ENCODE assay signal across 8 mouse cellular contexts in the genomic region with DNA sequence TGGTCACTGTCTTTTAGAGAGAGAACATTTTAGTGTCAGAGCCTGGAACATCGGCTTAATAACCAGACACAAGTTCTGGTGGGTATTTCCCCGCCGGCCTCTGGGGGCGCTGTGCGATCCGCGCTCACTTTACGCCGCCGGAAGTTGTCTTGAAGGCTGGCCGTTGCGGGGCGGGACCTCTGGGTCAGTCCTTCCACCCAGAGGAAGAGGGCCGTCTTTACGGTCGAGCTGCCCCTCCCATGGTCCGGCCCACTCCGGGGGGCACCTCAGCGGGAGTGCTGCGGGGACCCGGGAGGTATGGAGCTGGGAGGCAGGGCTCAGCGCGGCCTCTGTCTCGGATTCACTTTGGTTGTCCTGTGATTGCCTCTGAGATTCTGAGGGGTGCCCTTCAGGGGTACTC. TPM values are rescaled to one million over a fixed set of nuclear protein-coding genes. Genes with fewer than 3 reads are reported as not detected.
A peak's percentile ranks its signal among the peaks of the same experiment; 100 is the strongest.
DNase-seq lines count a peak whose midpoint lies in the region; ATAC-seq and TF ChIP-seq lines count a peak whose summit lies in the region.

No protein-coding gene starts in this region.

- DNase-seq in B cell, adult 2 months, result peak; percentile 97 to 98
- DNase-seq in brain, adult 2 months (ENCODE audit: low read depth, low spot score), result peak; percentile 98
- DNase-seq in kidney, postnatal 0 days (ENCODE audit: low spot score), result peak; percentile 98
- peak; percentile 96 for DNase-seq in liver, embryonic 11.5 days (ENCODE audit: low spot score)
- DNase-seq in naive thymus-derived CD4-positive, alpha-beta T cell, adult 2 months (ENCODE audit: low read depth), result peak; percentile 93

- H3K27ac ChIP-seq in heart, embryonic 11.5 days (ENCODE audit: low read depth, low read length), result peak overlapping the region; percentile 83
- peak overlapping the region; percentile 85 for H3K27ac ChIP-seq in kidney, postnatal 0 days
- peak overlapping the region; percentile 47 for H3K27ac ChIP-seq in liver, embryonic 11.5 days (ENCODE audit: low read depth, low read length)
- H3K27ac ChIP-seq in stomach, embryonic 14.5 days (ENCODE audit: low read length), result peak overlapping the region; percentile 72; the same call in 1 of the 2 replicates

- peaks cover 11% of the 10 kb centered on the region; the same call in 1 of the 2 replicates for H3K36me3 ChIP-seq in heart, embryonic 11.5 days (ENCODE audit: control insufficient read depth, insufficient read depth, low read length)
- 0 out of 2 replicates have a peak, but pooled peaks cover 5% of the 10 kb centered on the region for H3K36me3 ChIP-seq in kidney, postnatal 0 days (ENCODE audit: insufficient read depth, low read length)
- H3K36me3 ChIP-seq in liver, embryonic 11.5 days (ENCODE audit: control insufficient read depth, insufficient read depth, low read length), result peaks cover 5% of the 10 kb centered on the region; the same call in 1 of the 2 replicates
- peaks cover 19% of the 10 kb centered on the region; the same call in 1 of the 2 replicates for H3K36me3 ChIP-seq in stomach, embryonic 14.5 days (ENCODE audit: control insufficient read depth, insufficient read depth, low read length)

- ATAC-seq in erythroblast, adult 5-6 weeks (replicated peaks; ENCODE audit: low FRiP score, poor library complexity, severe bottlenecking), result peak; percentile 79
- ATAC-seq in heart, embryonic 11.5 days (replicated peaks; ENCODE audit: insufficient number of reproducible peaks, low FRiP score, low TSS enrichment), result peak; percentile 77
- peak; percentile 79 for ATAC-seq in kidney, postnatal 0 days (replicated peaks; ENCODE audit: low FRiP score, low read depth)
- peak; percentile 77 for ATAC-seq in liver, embryonic 11.5 days (replicated peaks; ENCODE audit: low FRiP score)
- ATAC-seq in stomach, embryonic 14.5 days (ENCODE audit: insufficient number of reproducible peaks, insufficient read depth, low FRiP score, low read depth), result peak; percentile 76

- peak overlapping the region; percentile 85 for H3K4me3 ChIP-seq in heart, embryonic 11.5 days (ENCODE audit: low read depth, low read length)
- peak overlapping the region; percentile 68 for H3K4me3 ChIP-seq in kidney, postnatal 0 days (replicated peaks; ENCODE audit: low read depth, low read length)
- peak overlapping the region; percentile 76 for H3K4me3 ChIP-seq in liver, embryonic 11.5 days (ENCODE audit: low read depth, low read length)
- peak overlapping the region; percentile 64 for H3K4me3 ChIP-seq in stomach, embryonic 14.5 days (ENCODE audit: low read depth, low read length)

- H3K9me3 ChIP-seq in heart, embryonic 11.5 days (replicated peaks; ENCODE audit: control insufficient read depth, low read length), result no peaks in the 10 kb centered on the region
- no peaks in the 10 kb centered on the region for H3K9me3 ChIP-seq in kidney, postnatal 0 days (replicated peaks; ENCODE audit: low read length)
- H3K9me3 ChIP-seq in liver, embryonic 11.5 days (ENCODE audit: control insufficient read depth, low read length), result no peaks in the 10 kb centered on the region
- H3K9me3 ChIP-seq in stomach, embryonic 14.5 days (ENCODE audit: control insufficient read depth, low read depth, low read length), result no peaks in the 10 kb centered on the region

- TF ChIP-seq CTCF in kidney, postnatal 0 days (IDR thresholded peaks at IDR 0.05; ENCODE audit: low read depth), result peak; percentile 95

- peak overlapping the region; percentile 89 for H3K9ac ChIP-seq in heart, embryonic 11.5 days (ENCODE audit: low read depth, low read length)
- H3K9ac ChIP-seq in kidney, postnatal 0 days (ENCODE audit: low read depth, low read length), result peak overlapping the region; percentile 73
- peak overlapping the region; percentile 72 for H3K9ac ChIP-seq in liver, embryonic 11.5 days (ENCODE audit: low read depth, low read length)
- H3K9ac ChIP-seq in stomach, embryonic 14.5 days (replicated peaks; ENCODE audit: low read depth, low read length), result peak overlapping the region; percentile 66

- H3K4me2 ChIP-seq in heart, embryonic 11.5 days, result peak overlapping the region; percentile 77
- peak overlapping the region; percentile 57 for H3K4me2 ChIP-seq in kidney, postnatal 0 days (ENCODE audit: low read length)
- H3K4me2 ChIP-seq in liver, embryonic 11.5 days, result peak overlapping the region; percentile 70
- peak overlapping the region; percentile 56 for H3K4me2 ChIP-seq in stomach, embryonic 14.5 days (replicated peaks; ENCODE audit: low read depth, low read length)

- WGBS in heart, embryonic 11.5 days (ENCODE audit: insufficient replicate concordance), result 1% methylated on average over 24 of the region's 24 CpGs
- WGBS in kidney, postnatal 0 days, result 1% methylated on average over 24 of the region's 24 CpGs
- under 1% methylated on average over 24 of the region's 24 CpGs for WGBS in liver, embryonic 11.5 days
- WGBS in stomach, embryonic 14.5 days, result under 1% methylated on average over 24 of the region's 24 CpGs

- H3K27me3 ChIP-seq in heart, embryonic 11.5 days (ENCODE audit: control insufficient read depth, insufficient read depth, low read length), result no peaks in the 10 kb centered on the region
- H3K27me3 ChIP-seq in kidney, postnatal 0 days (ENCODE audit: insufficient read depth, low read length), result no peaks in the 10 kb centered on the region
- H3K27me3 ChIP-seq in liver, embryonic 11.5 days (replicated peaks; ENCODE audit: control insufficient read depth, insufficient read depth, low read length), result no peaks in the 10 kb centered on the region
- H3K27me3 ChIP-seq in stomach, embryonic 14.5 days (ENCODE audit: control insufficient read depth, insufficient read depth, low read length), result no peaks in the 10 kb centered on the region

- peaks cover 19% of the 10 kb centered on the region for H3K4me1 ChIP-seq in heart, embryonic 11.5 days (ENCODE audit: control insufficient read depth, insufficient read depth, low read length)
- H3K4me1 ChIP-seq in kidney, postnatal 0 days (replicated peaks; ENCODE audit: insufficient read depth, low read length), result peaks cover 7% of the 10 kb centered on the region; the same call in 1 of the 2 replicates
- H3K4me1 ChIP-seq in liver, embryonic 11.5 days (replicated peaks; ENCODE audit: control insufficient read depth, insufficient read depth, low read length), result peaks cover 27% of the 10 kb centered on the region
- H3K4me1 ChIP-seq in stomach, embryonic 14.5 days (ENCODE audit: control insufficient read depth, insufficient read depth, low read length), result peaks cover 16% of the 10 kb centered on the region

RNA-seq across cellular contexts. Expression of a gene that starts 2.7 kb away (rescaled TPM):
- total RNA-seq in erythroblast, adult 5-6 weeks (2015; ENCODE audit: low replicate concordance), result 31.8 and 31.9 TPM in 2 replicates
- 25.8 and 50.7 TPM in 2 replicates for total RNA-seq in erythroblast, adult 5-6 weeks (2017; ENCODE audit: low replicate concordance)
- polyA plus RNA-seq in heart, embryonic 11.5 days (2014; fragmentation: Nextera tagmentation; extraction: Ambion mirVana), result 69.4 and 85.1 TPM in 2 replicates
- polyA plus RNA-seq in kidney, postnatal 0 days (2015; fragmentation: Nextera tagmentation; extraction: Ambion mirVana), result 142 and 151 TPM in 2 replicates
- 70.6 and 70.8 TPM in 2 replicates for polyA plus RNA-seq in liver, embryonic 11.5 days (2014; fragmentation: Nextera tagmentation; extraction: Ambion mirVana)
- polyA plus RNA-seq in stomach, embryonic 14.5 days (2014; fragmentation: Nextera tagmentation; extraction: Ambion mirVana), result 84.0 and 95.4 TPM in 2 replicates

RNA-seq across cellular contexts. Expression of a gene that starts 3.7 kb away (rescaled TPM):
- 10.2 and 18.2 TPM in 2 replicates for total RNA-seq in erythroblast, adult 5-6 weeks (2015; ENCODE audit: low replicate concordance)
- total RNA-seq in erythroblast, adult 5-6 weeks (2017; ENCODE audit: low replicate concordance), result 7.3 and 11.2 TPM in 2 replicates
- polyA plus RNA-seq in heart, embryonic 11.5 days (2014; fragmentation: Nextera tagmentation; extraction: Ambion mirVana), result 65.4 and 66.9 TPM in 2 replicates
- 52.6 and 54.0 TPM in 2 replicates for polyA plus RNA-seq in kidney, postnatal 0 days (2015; fragmentation: Nextera tagmentation; extraction: Ambion mirVana)
- 35.4 and 36.5 TPM in 2 replicates for polyA plus RNA-seq in liver, embryonic 11.5 days (2014; fragmentation: Nextera tagmentation; extraction: Ambion mirVana)
- polyA plus RNA-seq in stomach, embryonic 14.5 days (2014; fragmentation: Nextera tagmentation; extraction: Ambion mirVana), result 62.8 and 63.1 TPM in 2 replicates

RNA-seq across cellular contexts. Expression of a gene that starts 48.0 kb away (rescaled TPM):
- 1.5 and 1.9 TPM in 2 replicates for total RNA-seq in erythroblast, adult 5-6 weeks (2015; ENCODE audit: low replicate concordance)
- 4.3 and 4.5 TPM in 2 replicates for total RNA-seq in erythroblast, adult 5-6 weeks (2017; ENCODE audit: low replicate concordance)
- 15.7 and 19.0 TPM in 2 replicates for polyA plus RNA-seq in heart, embryonic 11.5 days (2014; fragmentation: Nextera tagmentation; extraction: Ambion mirVana)
- 23.7 and 24.2 TPM in 2 replicates for polyA plus RNA-seq in kidney, postnatal 0 days (2015; fragmentation: Nextera tagmentation; extraction: Ambion mirVana)
- 19.4 and 19.7 TPM in 2 replicates for polyA plus RNA-seq in liver, embryonic 11.5 days (2014; fragmentation: Nextera tagmentation; extraction: Ambion mirVana)
- 35.9 TPM in 2 replicates for polyA plus RNA-seq in stomach, embryonic 14.5 days (2014; fragmentation: Nextera tagmentation; extraction: Ambion mirVana)

Comparison
In these comparisons a context has a peak if more than half of its experiments do, and no peak if none do; other contexts are left out.
1. Peak in every context shown above with its lines: DNase-seq, ATAC-seq, H3K4me3 ChIP-seq and H3K27ac ChIP-seq.